Mouse (Mus musculus) neural tube, embryonic 12.5 days (tissue): ENCODE results near the gene Skap2. TPM values are rescaled to one million over a fixed set of nuclear protein-coding genes. Genes with fewer than 3 reads are reported as not detected.

Source experiments
- ATAC-seq: fragments of 200-750 bp; cut with Nextera tagmentation; 2 replicates; pipeline ENCODE4 v1.8.0; 2017; ENCODE audit warnings: low read depth, mild to moderate bottlenecking, moderate TSS enrichment, moderate library complexity; ENCODE audit not compliant: low FRiP score
- H3K27ac ChIP-seq: fragments of 300-500 bp; sonication (generic); 2 replicates; pipeline ENCODE4 v1.5.1; 2016
- H3K27me3 ChIP-seq: fragments of 300-500 bp; sonication (generic); replicated peaks from 2 replicates; pipeline ENCODE4 v1.6.1; 2016; ENCODE audit warnings: mild to moderate bottlenecking
- H3K36me3 ChIP-seq: fragments of 300-500 bp; sonication (generic); 2 replicates; pipeline ENCODE4 v1.6.1; 2016; ENCODE audit warnings: mild to moderate bottlenecking
- H3K4me1 ChIP-seq: fragments of 300-500 bp; sonication (generic); 2 replicates; pipeline ENCODE4 v1.6.1; 2016
- H3K4me2 ChIP-seq: fragments of 300-500 bp; sonication (generic); replicated peaks from 2 replicates; pipeline ENCODE4 v1.6.1; 2016; ENCODE audit warnings: mild to moderate bottlenecking
- H3K4me3 ChIP-seq: fragments of 300-500 bp; sonication (generic); 2 replicates; pipeline ENCODE4 v1.5.1; 2016
- H3K9ac ChIP-seq: fragments of 300-500 bp; sonication (generic); 2 replicates; pipeline ENCODE4 v1.6.1; 2016; ENCODE audit warnings: mild to moderate bottlenecking
- H3K9me3 ChIP-seq: fragments of 300-500 bp; sonication (generic); 2 replicates; pipeline ENCODE4 v1.6.1; 2016; ENCODE audit warnings: mild to moderate bottlenecking
- WGBS: fragments of 180-500 bp; shearing (Covaris S2); methylation state at CpG from one replicate; pipeline ENCODE4 v1.1.7; 2016; 5-methylcytosine and 5-hydroxymethylcytosine counted together
- polyA plus RNA-seq: library from polyadenylated mRNA; unstranded; fragments of >200 nt; fragmentation: Nextera tagmentation; extraction: Ambion mirVana; gene quantifications from 2 replicates; pipeline ENCODE4 v1.2.1, GENCODE M21; 2016

Skap2 gene
- polyA plus RNA-seq, 1 experiment from 2014 or later: 60.8 TPM

DNA sequence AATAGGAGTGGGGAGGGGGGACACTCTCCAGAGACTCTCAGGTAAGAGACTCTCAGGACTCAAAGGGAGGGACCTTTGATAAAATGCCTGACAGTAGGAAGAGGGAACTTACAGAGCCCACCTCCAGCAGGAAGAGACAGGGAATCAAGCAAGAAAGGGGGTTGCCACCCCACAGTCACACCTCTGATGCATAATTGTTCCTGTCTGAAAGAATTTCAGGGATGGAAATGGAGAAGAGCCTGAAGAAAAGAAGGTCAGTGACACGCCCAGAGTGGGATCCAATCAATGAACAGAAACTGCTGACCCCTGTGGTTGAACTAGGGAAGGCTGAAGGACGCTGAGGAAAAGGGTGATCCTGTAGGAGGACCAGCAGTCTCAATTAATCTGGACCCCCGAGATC, 85.2 kb downstream of the Skap2 start:
- Histone ChIP-seq H3K4me1 (no peaks in the 10 kb centered on the region), H3K27ac (no peak overlapping the region), H3K4me2 (no peak overlapping the region), H3K4me3 (no peak overlapping the region), H3K27me3 (no peaks in the 10 kb centered on the region), H3K9ac (no peak overlapping the region), H3K9me3 (no peaks in the 10 kb centered on the region), H3K36me3 (no peaks in the 10 kb centered on the region)
- WGBS: 73% methylated on average over 3 of the region's 3 CpGs
- no peak for ATAC-seq

DNA sequence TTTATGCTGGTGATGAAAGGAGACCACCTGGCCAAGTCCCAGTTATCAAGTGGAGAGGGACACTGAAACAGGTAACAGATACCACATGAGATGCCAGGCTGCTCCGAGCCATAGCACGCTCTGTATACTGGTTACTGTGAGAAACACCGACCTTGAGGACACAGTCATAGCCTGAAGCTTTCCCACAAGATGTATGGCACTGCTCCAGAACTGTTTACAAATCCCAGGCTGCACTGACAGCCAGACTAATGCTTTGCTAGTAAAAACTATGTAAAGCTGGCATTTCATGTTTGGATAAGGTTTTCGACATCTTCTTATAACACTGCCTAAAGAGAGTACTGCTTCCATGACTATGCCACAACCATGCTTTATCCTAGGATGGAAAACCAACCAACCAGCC, 90.5 kb downstream of the Skap2 start:
- WGBS: 93% methylated on average over 4 of the region's 4 CpGs
- ATAC-seq: no peak
- H3K9ac ChIP-seq: no peak overlapping the region
- H3K36me3 ChIP-seq: no peaks in the 10 kb centered on the region
- no peaks in the 10 kb centered on the region for H3K4me1 ChIP-seq
- no peak overlapping the region for H3K4me2 ChIP-seq
- no peaks in the 10 kb centered on the region for H3K27me3 ChIP-seq
- H3K4me3 ChIP-seq: no peak overlapping the region
- no peaks in the 10 kb centered on the region for H3K9me3 ChIP-seq
- no peak overlapping the region for H3K27ac ChIP-seq

DNA sequence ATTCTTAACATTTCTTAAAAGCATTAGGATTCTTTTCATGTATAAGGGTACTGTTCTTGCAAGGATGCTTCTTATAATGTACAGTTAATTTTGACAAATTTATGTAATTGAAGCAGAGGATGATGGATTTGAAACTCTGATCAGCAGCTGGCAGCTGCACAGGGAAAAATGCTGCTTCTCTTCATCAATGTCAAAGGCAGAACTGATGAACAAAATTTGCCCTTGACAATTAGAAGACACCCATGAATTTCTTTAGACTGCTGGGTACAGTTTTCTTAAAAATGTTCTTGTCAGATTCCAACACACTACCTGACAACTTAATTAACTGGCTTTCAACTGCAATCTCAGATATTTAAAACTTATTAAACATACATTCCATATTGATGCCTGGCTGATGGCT, 103.9 kb downstream of the Skap2 start:
- Histone ChIP-seq H3K9ac (no peak overlapping the region), H3K9me3 (no peaks in the 10 kb centered on the region), H3K27me3 (no peaks in the 10 kb centered on the region), H3K4me3 (no peak overlapping the region), H3K4me1 (no peaks in the 10 kb centered on the region), H3K27ac (no peak overlapping the region), H3K4me2 (no peak overlapping the region), H3K36me3 (no peaks in the 10 kb centered on the region)
- no peak for ATAC-seq

DNA sequence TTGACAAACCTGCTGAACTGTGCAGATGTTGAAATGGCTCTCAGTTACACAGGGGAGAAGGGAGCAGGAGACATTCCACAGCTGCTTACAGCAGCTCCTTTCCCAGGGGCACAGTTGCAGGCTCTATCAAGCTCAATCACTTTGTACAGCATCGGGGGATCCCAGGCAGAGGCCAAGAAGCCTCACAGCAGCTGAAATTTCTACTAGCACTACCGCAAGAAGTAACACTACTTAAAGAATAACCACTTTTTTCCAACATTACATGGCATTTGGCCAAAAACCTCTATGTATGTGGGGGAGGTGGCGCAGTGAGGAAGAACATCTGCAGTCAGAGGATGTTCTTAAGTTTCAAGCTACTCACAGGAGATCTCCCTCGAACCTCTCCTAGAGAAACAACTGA, 106.7 kb downstream of the Skap2 start:
- no peaks in the 10 kb centered on the region for H3K9me3 ChIP-seq
- no peak overlapping the region for H3K27ac ChIP-seq
- H3K4me2 ChIP-seq: no peak overlapping the region
- H3K4me1 ChIP-seq: no peaks in the 10 kb centered on the region
- no peak overlapping the region for H3K9ac ChIP-seq
- no peak for ATAC-seq
- WGBS: 59% methylated on average over 4 of the region's 4 CpGs
- H3K4me3 ChIP-seq: no peak overlapping the region
- H3K27me3 ChIP-seq: no peaks in the 10 kb centered on the region
- no peaks in the 10 kb centered on the region for H3K36me3 ChIP-seq

DNA sequence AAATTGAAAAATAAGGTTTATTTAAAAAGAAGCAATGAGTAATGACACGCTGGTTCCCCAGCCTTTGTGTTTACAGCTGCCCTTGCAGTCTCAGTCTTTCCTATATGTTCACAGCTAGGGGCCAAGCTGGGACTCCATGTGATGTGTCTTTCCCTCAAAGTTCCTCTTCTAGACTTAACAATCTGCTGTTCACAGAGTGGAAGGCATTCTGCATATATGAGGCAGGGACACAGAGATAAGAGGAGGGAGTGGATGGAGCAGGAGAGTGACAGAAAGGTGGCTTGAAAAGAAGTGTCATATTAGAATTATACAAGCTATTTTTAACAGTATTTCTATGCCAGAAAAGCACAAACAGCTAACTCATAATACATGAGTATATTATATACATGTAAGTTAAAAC, 110.8 kb downstream of the Skap2 start:
- H3K27me3 ChIP-seq: no peaks in the 10 kb centered on the region
- 80% methylated on average over 1 of the region's 1 CpGs for WGBS
- H3K9me3 ChIP-seq: no peaks in the 10 kb centered on the region
- H3K27ac ChIP-seq: no peak overlapping the region
- ATAC-seq: no peak
- H3K36me3 ChIP-seq: no peaks in the 10 kb centered on the region
- H3K4me3 ChIP-seq: no peak overlapping the region
- H3K4me1 ChIP-seq: no peaks in the 10 kb centered on the region
- H3K9ac ChIP-seq: no peak overlapping the region
- no peak overlapping the region for H3K4me2 ChIP-seq

DNA sequence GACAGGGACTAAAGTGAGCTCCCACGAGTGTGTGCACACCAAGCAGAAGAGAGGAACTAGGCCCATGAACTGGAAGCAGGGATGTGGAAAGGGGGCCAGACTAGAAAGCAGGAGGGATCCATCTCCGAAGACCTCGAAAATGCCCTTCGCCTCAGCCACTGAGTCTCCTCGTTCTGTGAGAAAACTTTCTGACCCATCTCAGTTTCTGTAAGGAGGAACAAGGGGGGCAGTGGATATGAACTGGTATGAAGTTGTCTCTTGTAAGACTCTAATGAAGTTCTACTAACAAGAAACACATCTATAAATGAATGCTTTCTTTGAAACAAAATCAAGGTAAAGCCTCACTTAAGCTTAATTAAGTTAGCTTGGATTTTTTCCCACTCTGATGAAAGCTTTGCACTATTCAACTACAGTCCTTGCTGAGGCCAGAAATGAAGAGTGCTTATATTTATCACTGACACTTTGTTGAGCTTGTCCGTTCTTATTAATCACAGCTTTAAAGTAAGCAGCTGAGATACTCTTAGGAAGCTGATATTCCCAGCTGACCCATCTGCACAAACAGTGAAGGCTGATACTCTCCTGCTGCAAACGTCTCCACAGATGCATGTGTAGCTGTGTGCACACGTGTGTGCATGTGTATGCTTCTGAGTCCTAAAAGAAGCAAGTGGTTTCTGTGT, 113.9 kb downstream of the Skap2 start:
- H3K4me3 ChIP-seq: no peak overlapping the region
- no peaks in the 10 kb centered on the region for H3K4me1 ChIP-seq
- no peak for ATAC-seq
- no peak overlapping the region for H3K9ac ChIP-seq
- H3K27ac ChIP-seq: no peak overlapping the region
- 86% methylated on average over 8 of the region's 8 CpGs for WGBS
- no peaks in the 10 kb centered on the region for H3K36me3 ChIP-seq
- no peaks in the 10 kb centered on the region for H3K27me3 ChIP-seq
- H3K9me3 ChIP-seq: no peaks in the 10 kb centered on the region
- H3K4me2 ChIP-seq: no peak overlapping the region

DNA sequence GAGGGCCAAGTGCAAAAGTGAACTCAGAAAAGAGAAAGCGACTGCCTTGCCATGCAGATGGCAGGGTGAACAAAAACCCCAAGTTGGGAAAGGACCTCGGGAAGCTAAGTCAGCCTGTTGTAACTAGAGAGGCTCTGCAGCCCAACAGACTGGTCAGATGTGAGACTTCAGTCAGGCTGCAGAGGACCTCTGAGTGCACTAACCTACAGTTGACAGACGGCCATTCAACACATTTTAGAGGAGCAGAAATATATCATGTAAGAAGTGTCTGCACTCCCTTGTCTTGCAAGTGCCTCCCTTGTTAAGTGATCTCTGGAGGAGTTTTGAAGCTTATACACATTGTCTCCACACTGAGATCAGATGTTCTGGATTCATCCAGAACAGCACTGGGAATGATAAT, 116.6 kb downstream of the Skap2 start:
- no peaks in the 10 kb centered on the region for H3K4me1 ChIP-seq
- no peaks in the 10 kb centered on the region for H3K36me3 ChIP-seq
- H3K9me3 ChIP-seq: no peaks in the 10 kb centered on the region
- H3K27me3 ChIP-seq: no peaks in the 10 kb centered on the region
- H3K27ac ChIP-seq: no peak overlapping the region
- H3K4me3 ChIP-seq: no peak overlapping the region
- H3K9ac ChIP-seq: no peak overlapping the region
- H3K4me2 ChIP-seq: no peak overlapping the region
- ATAC-seq: no peak
- 85% methylated on average over 3 of the region's 3 CpGs for WGBS

DNA sequence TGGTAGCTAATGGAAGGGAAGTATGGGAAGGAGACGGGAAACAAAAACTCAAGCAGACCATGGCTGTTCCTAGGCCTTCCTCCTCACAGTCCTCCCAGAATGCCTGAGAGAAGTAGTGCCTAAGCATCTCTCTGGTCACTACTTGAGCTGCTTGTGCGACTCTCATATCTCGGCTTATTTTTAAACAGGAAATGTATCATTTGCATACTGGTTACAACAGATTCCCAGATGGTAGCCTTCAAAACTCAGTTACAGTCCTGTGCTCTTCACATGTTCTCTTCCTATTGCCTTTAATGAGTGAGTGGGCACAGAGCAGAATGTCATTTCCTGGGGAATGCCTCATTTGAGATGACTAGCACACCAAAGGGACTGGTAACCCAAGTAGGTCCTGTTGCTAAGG, 117.6 kb downstream of the Skap2 start:
- ATAC-seq: no peak
- H3K4me1 ChIP-seq: no peaks in the 10 kb centered on the region
- no peaks in the 10 kb centered on the region for H3K27me3 ChIP-seq
- H3K36me3 ChIP-seq: no peaks in the 10 kb centered on the region
- no peak overlapping the region for H3K27ac ChIP-seq
- WGBS: 91% methylated on average over 3 of the region's 3 CpGs
- H3K9me3 ChIP-seq: no peaks in the 10 kb centered on the region
- H3K4me3 ChIP-seq: no peak overlapping the region
- H3K9ac ChIP-seq: no peak overlapping the region
- no peak overlapping the region for H3K4me2 ChIP-seq

DNA sequence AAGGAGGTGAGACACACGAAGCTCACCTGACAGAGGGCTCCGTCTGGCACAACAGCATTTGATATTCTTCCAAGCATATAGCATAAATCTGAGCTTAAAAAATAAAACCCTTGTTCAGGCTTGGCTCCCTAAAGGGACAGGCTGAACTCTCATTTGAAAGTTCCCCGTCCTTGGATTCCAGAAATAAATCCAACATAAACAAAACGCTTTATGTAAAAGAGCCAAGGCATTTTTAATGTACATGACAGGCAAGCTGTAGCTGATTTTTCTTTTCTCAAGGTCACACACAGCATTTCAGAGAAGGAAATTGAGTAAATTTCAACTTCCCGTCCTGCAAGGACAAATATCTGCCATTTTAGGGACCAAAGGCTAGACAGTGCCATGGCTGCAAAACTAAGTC, 122.0 kb downstream of the Skap2 start:
- Histone ChIP-seq H3K4me2 (no peak overlapping the region), H3K27me3 (no peaks in the 10 kb centered on the region), H3K9ac (no peak overlapping the region), H3K4me3 (no peak overlapping the region), H3K4me1 (no peaks in the 10 kb centered on the region), H3K36me3 (no peaks in the 10 kb centered on the region), H3K27ac (no peak overlapping the region), H3K9me3 (no peaks in the 10 kb centered on the region)
- ATAC-seq: no peak
- WGBS: 87% methylated on average over 5 of the region's 5 CpGs

DNA sequence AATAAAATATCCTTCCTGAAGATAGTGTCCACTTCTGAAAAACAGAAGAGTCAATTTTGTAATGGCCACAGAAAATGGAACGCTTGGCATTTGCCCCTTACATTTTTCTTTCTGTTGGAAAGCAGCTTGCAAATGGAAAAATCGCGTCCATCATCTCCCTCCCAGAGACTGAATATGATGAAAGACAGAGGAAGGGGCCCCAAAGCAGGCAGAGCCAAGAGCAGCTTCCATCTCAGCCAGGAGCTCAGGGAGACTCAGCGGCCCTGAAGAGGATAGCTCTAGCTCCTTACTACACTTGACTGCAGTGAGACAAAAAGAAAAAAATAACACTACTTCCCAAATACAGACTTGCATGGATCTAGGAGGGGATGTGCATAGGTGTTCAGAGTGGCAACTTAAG, 122.5 kb downstream of the Skap2 start:
- H3K4me2 ChIP-seq: no peak overlapping the region
- no peaks in the 10 kb centered on the region for H3K9me3 ChIP-seq
- H3K9ac ChIP-seq: no peak overlapping the region
- WGBS: 92% methylated on average over 4 of the region's 4 CpGs
- no peak overlapping the region for H3K4me3 ChIP-seq
- H3K36me3 ChIP-seq: no peaks in the 10 kb centered on the region
- H3K27ac ChIP-seq: no peak overlapping the region
- H3K27me3 ChIP-seq: no peaks in the 10 kb centered on the region
- ATAC-seq: no peak
- H3K4me1 ChIP-seq: no peaks in the 10 kb centered on the region

DNA sequence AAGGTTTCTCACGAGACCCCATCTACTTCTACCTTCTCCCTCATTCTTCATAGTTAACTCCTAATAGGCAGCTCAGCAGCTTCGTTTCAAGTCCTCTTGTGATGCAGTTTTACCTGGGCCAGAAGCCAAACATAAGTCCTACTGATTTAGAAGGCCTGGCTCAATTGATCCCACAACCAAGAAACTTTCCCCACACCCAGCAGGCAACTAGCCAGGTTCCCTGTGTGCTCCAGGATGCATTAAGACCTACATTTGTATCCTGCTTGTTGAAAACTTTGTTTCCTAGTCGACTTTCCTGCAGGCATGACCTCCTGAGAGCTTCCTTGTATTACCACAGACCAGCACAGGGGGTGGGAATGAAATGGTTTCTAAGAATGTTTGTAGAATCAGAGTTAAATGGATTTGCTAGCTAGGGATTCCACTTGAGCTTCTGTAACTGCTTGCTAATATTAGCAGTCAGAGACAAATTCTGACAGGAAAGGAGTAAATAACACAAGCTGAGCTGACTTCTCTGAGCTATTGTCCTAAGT, 125.4 kb downstream of the Skap2 start:
- H3K4me1 ChIP-seq: no peaks in the 10 kb centered on the region
- no peak overlapping the region for H3K27ac ChIP-seq

DNA sequence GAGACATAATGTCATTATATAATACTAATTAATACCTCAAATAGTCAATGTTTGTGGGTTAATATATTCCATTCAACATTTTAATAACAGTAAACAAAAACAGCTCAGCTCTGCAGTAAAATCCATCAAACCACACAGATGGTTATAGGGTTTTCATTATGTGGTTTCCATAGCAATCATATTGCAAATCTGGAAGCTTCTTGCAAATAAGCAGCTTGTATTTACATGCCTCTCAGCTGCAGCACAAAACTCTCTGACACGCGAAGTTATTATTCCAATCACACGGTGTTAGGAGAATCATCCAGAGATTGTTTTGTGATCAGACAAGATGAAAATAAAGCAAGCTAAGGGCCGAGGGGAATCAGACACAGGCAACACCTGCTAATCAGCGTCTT, 129.5 kb downstream of the Skap2 start:
- Histone ChIP-seq H3K36me3 (no peaks in the 10 kb centered on the region), H3K27me3 (no peaks in the 10 kb centered on the region), H3K9me3 (no peaks in the 10 kb centered on the region), H3K4me3 (no peak overlapping the region), H3K27ac (no peak overlapping the region), H3K9ac (no peak overlapping the region), H3K4me2 (no peak overlapping the region), H3K4me1 (peaks cover 15% of the 10 kb centered on the region)
- 75% methylated on average over 5 of the region's 5 CpGs for WGBS
- ATAC-seq: no peak

More for the DNA sequence above, 125.4 kb downstream of the Skap2 start:
- ATAC-seq: no peak
- H3K9me3 ChIP-seq: no peaks in the 10 kb centered on the region
- no peak overlapping the region for H3K4me3 ChIP-seq
- no peaks in the 10 kb centered on the region for H3K36me3 ChIP-seq
- no peaks in the 10 kb centered on the region for H3K27me3 ChIP-seq
- no peak overlapping the region for H3K4me2 ChIP-seq
- H3K9ac ChIP-seq: no peak overlapping the region
- WGBS: 65% methylated on average over 3 of the region's 3 CpGs

DNA sequence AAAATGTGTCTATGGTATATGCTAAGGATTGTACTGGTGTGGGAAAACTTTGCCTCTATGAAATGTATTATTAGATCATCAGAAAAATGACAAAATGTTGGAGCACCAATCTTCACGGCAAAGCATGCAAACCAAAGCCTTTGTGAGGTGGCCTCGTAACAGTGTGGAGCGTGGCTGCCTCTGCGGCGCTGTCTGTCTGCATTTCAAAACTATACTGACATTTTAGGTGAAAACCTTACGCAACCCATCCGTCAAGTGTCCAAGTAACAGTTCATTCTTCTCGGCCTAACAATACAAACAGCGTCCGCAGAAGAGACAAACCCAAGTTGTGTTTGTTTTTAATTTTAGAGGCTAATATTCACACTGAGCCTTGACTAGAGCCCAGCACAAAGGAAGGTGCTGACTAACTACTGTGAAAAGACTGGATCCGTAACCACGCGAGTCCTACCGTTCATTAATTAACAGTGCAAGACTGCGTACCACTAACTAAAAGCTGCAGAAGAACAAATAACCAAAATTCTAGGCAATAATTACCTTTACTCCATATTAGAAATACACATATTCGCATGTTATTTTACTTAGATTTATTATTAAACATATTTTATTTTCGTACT, 130.0 kb downstream of the Skap2 start:
- H3K4me2 ChIP-seq: no peak overlapping the region
- no peaks in the 10 kb centered on the region for H3K27me3 ChIP-seq
- H3K4me3 ChIP-seq: no peak overlapping the region
- H3K4me1 ChIP-seq: peaks cover 19% of the 10 kb centered on the region
- H3K9ac ChIP-seq: no peak overlapping the region
- H3K27ac ChIP-seq: no peak overlapping the region
- ATAC-seq: no peak
- WGBS: 73% methylated on average over 17 of the region's 17 CpGs
- H3K36me3 ChIP-seq: no peaks in the 10 kb centered on the region
- H3K9me3 ChIP-seq: no peaks in the 10 kb centered on the region
